Mouse (Mus musculus) heart, adult 18-20 months (tissue): ENCODE results near the gene Kcnq5. TPM values are rescaled to one million over a fixed set of nuclear protein-coding genes. Genes with fewer than 3 reads are reported as not detected.
"Not testable (repeated sequence)": the region's sequence is repeated elsewhere in the genome, so short reads cannot be mapped to it uniquely, and the experiment has no call there.

Experiments used
- DNase-seq, 2 experiments: peaks; one replicate each; pipeline ENCODE4 v3.0.0; 2021 to 2022; ENCODE audit warnings: mixed read lengths in 1 of 2
- total RNA-seq, 2 experiments: library from RNA; stranded (reverse); gene quantifications; 2 replicates each; pipeline ENCODE4 v1.2.3; 2021

Gene Kcnq5
- total RNA-seq, 2 experiments from 2014 or later: 2.0 to 4.0 TPM

DNA sequence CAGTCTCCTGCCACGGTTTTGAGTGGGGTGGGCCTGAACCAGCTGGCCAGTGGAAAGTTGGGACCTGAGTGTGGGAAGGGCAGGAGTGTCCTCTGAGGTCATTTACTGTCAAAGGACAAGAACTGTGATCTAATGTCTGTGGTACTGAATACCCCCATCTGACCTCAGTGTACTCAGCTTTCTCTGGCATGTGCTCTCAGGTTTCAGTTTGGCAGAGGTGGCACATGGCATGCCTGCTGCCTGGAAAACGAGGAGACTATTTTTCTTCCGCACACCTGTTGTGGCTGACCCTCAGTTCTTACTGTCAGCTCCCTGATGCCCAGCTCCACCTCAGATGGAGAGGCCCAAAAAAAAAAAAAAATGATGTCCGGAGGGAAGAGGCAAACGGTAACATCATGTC, 475.5 kb downstream of the Kcnq5 start:
- DNase-seq: peak; percentile 3 to 7

DNA sequence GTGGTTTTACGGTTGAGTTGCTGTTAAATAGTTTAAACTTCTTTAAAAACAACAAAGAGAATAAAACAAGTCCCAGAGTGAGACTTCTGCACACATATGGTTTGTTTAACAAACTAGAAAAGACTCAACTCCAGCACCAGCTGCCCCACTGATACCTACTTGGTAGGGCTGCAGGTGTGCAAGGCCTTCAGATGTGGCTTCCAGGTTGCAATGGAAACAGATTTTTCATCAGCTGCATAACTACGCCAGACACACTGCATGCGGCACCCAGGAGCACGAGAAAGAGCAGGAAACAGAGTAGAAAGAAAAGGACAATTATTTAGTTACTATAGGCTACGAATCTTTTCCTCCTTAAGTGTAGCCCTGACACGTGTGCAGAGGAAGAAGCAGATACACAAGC, 492.4 kb downstream of the Kcnq5 start:
- DNase-seq: no peak

DNA sequence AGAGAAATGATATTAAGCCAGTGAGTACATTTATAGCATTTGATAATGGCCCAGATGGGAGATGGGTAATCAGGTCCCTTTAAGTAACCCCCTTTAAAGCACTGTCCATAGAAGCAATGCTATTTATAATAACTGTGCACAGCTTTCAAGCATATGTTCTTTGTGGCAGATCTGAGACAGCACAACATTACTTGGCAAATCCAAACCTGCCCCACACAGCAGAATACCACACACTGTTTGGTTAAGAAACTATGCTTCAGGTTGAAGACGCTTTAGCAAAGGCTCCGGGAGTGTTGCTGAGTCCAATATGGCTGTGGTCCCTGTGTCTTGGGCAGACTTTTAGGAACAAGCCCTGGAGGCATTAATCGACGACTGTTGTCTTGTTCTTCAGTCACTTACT, 495.3 kb downstream of the Kcnq5 start:
- DNase-seq: no peak

DNA sequence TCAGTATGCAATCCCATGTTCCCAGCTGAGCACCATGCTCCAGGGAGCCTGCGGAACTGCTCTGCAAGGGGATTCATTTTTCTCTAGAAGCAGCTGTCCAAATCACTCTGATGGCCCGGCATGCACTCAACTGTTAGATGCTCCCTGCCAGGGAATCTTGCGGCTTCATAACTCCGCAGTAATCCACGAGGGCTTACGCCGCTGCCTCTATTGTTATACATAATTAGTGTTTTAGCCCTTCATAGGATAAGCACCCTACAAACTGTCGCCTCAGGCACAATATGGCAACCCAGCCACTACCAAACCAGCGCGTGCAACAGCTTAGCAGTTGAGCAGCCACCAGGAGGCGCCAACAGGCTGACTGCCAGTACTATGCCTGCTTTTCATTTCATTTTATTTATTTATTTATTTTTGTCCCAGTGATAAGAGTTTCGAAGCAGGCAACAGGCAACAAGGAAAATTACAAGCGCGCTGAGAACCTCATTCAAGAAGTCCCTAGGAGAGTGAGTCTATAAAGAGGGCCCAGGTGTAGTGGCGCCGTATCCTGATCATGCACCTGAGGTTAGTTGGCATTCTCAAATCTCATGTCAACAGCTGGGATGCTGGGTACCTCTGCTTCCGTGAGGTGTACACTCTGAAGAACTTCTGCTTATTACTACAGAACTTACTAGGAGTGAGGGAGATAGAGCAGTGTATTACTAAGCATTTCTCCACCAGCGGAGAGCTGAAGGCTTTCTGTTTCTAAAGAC, 500.6 kb downstream of the Kcnq5 start:
- DNase-seq: peak; percentile 13 to 43

DNA sequence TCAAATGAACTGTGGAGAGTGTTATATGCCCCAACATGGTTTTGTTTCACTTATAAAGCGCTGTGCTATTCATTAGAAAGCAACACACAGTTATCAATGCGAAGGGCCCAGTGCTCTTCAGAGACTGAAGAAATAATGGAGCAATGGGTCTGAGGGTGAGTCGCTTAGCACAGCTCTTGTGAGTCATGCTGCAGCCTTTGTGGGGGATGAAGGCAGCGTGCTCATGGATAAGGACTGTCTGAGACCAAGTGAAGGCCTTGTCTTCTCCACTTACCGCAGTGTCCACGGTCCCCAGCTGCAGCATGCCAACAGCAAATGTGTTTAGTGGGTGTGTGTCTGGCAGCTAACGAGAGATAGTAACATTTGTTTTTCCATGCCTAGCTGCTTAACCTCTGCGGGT, 503.2 kb downstream of the Kcnq5 start:
- DNase-seq: no peak

DNA sequence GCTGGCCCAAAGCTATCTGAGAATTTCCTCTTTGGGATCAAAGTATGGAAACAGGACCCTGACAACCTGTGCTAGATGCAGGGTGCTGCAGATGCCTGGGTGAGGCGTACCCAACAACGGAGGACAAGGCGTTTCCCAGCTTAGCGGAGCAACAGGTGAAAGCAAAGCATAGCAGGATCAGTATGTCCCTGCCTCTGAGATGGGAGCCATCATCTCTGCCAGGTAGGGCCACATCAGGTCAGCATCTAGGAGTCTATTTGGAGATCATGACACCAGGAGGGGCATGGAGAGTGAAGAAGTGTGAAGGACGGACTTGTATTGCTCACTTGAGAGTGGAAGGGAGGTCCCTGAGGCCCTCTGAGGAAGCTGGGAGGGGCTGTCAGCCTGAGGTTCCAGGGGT, 505.8 kb downstream of the Kcnq5 start:
- DNase-seq: no peak

DNA sequence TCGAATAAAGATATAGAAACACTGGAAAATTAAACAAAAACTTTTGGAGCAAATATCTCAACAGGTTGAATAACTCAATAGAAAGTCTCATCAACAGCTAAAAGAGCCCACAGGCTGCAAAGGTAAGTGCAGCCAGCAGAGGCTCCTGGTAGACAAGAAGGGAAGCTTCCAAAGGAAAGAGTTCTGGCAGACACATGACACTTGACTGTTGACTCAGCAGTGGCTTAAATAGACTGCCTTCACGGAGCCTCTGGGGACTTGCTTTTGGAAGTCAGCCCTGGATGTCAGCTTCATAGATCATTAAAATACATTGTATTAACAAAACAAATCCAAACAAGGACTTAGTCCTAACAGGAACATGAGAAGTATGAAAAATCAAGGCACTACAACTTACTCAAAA, 513.5 kb downstream of the Kcnq5 start:
- peak; percentile 11 to 29 for DNase-seq

DNA sequence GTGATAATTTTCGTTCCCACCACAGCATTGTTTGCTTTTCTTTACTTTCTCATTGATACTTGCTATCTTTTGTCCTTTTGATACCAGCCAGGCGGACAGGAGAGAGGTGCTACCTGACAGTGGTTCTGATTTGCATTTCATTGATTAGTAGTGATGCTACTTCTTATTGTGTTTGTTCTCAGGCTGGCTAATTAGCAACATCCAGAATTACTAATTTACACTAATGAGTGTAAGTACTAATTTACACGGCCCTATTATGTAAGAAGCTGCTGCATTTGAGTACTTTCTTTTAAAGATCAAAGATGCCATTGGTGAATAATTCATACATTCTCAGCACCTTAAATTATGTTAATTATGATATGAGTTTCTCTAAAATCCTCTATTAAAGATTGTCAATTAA, 525.0 kb downstream of the Kcnq5 start:
- DNase-seq: no peak

DNA sequence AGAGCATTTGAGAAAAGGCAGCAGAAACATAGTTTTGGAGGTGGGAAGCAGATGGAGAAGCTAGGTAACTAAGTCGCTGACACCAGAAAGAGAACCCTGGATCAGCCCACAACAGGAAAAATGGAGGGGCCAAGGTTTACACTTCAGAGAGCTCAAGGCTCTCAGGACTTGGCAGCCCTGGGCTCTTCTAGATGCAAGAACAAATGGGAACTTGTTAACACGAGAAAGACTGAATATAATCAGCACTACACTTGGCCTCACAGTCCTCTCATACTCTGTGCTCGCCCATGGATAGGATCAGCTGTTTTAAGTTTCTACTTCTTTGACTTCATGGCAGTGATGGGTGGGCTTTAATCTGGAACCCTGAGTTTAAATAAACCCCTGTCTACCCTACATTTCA, 526.9 kb downstream of the Kcnq5 start:
- no peak for DNase-seq

DNA sequence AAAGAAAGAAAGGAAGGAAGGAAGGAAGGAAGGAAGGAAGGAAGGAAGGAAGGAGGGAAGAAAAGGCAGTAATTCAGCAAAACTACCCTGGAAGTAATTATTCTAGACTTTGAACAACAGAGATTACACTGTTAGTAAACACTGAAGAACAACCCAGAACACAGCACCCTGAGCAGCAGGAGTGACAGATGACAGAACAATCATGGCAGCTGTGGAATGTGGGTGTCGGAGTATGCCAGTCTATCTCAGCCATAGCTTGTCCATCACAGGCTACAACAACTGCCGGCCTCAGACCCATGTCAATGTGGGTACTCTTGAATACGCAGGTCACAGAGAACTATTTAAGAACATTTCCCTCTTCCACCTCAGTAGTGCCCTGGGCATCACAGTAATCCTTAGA, 530.1 kb downstream of the Kcnq5 start:
- no peak for DNase-seq

DNA sequence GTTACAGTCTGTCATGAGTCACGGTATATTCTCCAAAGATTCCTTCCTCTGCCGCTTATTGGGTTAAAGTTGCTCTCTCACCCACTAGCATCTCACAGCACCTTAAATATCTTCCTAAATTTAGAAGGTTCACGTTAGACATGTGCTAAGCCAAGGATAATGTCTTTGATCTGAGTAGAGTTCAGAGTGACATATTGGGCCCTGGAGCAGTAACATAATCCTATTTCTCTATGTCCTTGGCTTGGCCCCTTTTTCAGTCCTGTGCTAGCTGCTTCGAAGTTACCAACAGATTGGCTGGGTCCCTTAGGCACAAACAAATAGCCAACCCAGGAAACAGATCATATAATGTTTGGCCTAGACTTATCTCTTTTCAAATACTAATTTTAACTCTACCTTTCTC, 533.7 kb downstream of the Kcnq5 start:
- no peak for DNase-seq

DNA sequence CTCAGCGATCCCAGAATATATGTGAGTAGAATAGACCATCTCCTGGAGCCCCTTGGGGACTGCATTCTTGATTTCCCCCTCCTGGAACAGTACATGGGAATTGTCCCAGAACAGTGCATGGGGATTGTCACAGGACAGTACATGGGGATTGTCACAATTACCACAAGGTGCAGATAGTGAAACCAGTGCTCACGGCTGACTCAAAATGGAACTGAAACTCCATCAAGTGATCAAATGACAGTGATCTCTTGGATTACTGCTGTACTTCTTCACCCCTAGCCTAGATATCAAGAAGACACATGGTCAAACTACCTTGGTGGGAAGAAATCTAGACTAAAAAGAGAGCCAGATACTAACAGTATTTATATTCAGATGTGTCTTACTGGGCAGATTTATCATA, 536.1 kb downstream of the Kcnq5 start:
- no peak for DNase-seq

DNA sequence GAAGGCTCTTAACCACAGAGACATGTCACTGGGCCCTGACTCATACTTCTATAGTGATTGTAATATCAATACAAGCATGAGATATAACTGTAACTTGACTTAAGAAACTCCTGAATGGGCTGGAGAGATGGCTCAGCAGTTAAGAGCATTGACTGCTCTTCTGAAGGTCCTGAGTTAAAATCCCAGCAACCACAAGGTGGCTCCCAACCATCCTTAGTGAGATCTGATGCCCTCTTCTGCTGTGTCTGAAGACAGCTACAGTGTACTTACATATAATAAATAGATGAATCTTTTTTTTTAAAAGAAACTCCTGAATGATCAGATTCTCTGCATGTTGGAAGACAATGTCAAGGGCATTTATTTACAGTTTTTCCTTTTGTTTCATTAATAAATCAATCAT, 542.4 kb downstream of the Kcnq5 start:
- DNase-seq: peak in 1 of 2 experiments; percentile 11

DNA sequence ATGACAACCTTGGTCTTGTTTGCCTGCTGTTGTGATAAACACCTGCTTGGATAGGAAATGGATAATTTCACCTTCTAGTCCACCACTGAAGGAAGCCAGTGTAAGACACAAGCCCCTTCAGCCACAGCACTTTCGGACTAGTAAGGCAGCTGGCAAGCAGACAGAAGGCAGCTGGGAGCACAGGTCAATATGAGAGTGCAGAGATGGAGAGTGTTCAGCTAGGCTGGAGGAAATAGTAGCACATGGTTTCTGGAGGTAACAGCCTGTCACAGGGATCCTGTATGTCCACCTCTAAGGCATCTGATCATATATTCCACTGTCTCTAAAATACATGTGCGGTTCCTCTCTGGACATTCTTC, 549.6 kb downstream of the Kcnq5 start:
- DNase-seq: no peak

DNA sequence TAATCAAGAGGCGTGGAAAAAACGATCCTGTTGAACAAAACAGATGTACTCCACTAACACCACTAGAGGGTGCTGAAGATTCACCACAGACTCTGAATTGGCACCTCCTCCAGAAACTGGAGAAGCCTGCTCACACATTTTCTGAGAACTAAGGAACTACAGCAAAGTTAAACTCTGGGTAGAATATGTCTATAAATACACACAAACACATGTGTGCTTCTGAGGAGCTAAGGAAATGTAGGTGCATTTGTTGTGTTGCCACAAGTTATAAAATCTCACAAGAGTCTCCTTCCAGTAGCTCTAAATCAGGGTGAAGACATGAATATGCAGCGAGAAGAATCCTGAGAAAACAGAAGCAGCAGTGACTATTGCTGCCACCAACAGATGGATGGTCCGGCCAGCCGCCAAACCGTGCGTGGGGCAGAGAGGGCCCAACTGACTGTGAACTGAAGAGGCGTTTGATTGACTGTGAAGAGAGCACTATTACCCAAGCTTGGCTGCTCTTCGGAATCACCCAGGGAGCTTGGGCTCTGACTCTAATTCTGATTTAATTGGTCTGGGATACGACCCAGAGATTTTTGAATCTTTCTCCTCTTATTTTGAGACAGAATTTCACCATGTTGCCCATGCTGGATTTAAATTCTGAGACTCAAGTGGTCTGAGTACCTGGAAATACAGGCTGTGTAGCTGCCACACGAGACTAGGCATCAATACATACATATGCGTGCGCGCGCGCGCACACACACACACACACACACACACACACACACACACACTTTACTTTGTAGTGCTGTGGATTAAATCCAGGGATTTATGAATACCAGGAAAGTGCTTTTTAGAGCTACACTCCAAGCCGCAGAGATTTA, 550.2 kb downstream of the Kcnq5 start:
- peak; percentile 37 to 70 for DNase-seq

DNA sequence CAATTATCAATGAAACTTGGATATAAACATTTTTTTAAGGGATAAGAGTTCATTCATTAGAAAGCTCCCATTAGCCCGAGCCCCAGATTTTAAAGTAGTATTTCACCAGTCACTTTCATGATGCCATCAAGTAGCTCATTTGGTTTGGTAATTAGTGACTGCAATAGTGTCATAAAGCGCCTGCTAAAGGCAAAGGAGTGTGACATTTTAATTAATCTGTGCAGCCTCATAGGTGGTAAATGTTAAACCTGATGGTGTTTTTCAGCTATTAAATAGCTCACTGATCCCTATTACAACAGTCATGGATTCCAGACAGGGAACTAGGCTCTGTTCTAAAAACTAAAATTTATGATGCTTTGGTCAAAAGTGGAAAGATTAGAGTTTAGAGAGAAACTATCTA, 554.5 kb downstream of the Kcnq5 start:
- DNase-seq: no peak

DNA sequence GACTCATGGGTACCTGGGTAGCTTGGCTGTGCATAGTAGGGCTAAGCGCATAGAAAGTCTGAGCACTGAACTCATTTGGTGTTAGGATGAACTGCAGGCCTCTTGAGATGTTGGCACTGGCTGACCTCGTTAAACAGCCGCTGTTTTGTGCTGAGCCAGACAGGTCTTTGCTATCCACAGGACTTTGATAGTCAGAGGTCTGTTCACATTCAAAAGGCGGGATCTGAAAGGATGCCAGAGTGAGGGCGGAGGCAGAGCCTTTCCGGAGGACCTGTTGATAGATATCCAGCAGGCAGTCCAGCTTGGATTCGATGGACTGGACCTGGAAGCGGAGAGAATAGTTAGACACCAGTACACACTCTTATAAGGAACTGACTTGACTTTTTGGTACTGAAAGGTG, 558.9 kb downstream of the Kcnq5 start:
- DNase-seq: no peak

DNA sequence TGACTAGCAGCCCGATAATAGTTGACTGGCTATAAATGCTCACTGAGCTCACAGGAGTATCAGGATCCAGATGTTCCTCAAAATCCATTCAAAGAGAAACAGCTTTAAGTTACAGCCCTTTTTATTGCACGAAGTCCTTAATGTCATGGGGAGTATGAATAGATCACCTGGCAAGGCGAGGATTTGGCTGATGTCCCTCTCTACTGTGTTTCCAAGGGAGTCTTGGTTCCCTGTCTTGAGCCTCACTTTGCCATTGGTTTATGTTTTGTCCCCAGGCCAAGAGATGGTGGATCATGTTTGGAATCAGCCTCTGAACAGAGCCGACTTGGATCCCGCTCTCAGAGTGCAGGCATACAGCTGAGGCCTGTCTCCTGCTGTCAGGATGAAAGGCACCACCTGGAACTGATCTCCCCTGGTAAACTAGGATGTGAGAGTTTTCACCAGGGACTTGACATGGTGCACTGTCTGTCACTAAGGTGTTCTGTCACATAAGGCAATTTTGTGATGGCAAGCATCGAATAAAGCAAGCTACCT, 570.5 kb downstream of the Kcnq5 start:
- DNase-seq: no peak

DNA sequence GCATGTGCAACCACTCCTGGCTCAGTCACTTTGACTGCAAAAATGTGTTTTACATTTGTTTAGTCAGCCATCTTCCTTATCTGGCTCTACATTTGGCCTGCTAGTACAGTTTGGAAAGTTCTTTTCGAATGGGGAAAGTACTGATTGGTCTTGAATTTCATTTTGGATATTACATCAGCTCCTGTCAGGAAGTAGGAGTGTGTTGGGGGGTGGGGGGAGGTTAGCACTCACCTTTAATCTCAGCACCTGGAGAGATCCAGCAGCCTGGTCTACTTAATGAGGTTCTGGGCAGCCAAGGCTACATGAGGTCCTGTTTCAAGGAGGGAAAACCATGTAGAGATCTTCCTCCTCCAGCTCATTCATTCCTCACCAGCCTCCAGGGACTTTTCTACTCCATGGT, 578.5 kb downstream of the Kcnq5 start, which contains the start of gene Khdc1b:
Khdc1b (plus strand) TSS at position 301 of the 400 bp plus-strand sequence.
- no peak for DNase-seq

DNA sequence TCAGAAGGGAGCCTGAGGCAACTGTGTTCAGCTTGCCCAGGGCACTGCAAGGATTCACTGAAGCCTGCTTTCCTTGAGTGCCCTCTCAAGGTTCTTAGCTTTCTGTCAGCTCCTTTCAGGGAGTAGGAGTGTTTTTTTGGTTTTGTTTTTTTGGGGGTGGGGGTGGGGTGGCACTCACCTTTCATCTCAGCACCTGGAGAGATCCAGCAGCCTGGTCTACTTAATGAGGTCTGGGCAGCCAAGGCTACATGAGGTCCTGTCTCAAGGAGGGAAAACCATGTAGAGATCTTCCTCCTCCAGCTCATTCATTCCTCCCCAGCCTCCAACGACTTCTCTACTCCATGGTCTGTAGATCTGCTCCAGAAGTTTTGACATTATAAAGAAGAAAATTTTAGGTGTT, 593.7 kb downstream of the Kcnq5 start, which contains the start of gene Khdc1c:
Khdc1c (plus strand) TSS at position 301 of the 400 bp plus-strand sequence.
- DNase-seq: not testable (repeated sequence)

DNA sequence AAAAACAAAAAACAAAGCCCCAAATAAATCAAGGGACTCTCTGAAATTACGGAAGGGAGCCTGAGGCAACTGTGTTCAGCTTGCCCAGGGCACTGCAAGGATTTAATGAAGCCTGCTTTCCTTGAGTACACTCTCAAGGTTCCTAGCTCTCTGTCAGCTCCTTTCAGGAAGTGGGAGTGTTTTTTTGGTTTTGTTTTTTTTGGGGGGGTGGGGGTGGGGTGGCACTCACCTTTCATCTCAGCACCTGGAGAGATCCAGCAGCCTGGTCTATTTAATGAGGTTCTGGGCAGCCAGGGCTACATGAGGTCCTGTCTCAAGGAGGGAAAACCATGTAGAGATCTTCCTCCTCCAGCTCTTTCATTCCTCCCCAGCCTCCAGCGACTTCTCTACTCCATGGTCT, 612.4 kb downstream of the Kcnq5 start, which contains the start of gene Khdc1a:
Khdc1a (plus strand) TSS at position 301 of the 400 bp plus-strand sequence.
- no peak for DNase-seq
